Mouse (Mus musculus): ENCODE results near the gene Gse1.

DNA sequence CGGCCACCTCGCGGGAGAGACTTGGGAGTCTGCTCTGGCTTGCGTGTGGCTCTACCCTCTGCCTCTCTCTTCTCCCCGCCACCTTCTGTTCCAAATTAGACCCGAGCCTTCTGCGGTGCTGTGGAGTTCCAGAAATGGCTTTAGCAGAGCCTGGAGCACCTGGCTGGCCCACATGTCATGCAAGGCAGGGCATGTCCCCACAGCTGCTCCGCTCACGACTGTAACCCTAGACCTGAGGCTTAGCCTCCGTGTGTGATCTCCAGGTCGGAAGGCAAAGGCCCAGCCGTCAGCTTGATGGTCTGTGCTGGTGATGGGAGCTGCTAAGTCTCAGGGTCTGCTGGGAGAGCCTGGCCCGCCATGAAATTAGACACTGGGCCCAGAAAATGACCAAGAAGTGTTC, 30.9 kb downstream of the Gse1 start:
- TF ChIP-seq POLR2A (IDR thresholded peaks at IDR 0.05; ENCODE audit: insufficient read depth, low read depth, low read length) (no peak), CTCF (IDR thresholded peaks at IDR 0.05) (no peak)

Measured in heart, adult 2 months (tissue).